Mouse (Mus musculus): Measurements from ENCODE around the gene Catsperd. TPM values are rescaled to one million over a fixed set of nuclear protein-coding genes. Genes with fewer than 3 reads are reported as not detected.

Catsperd gene
- polyA plus RNA-seq (2014; fragmentation: Nextera tagmentation; extraction: Ambion mirVana) = 0.56 and 0.86 TPM in 2 replicates

- Histone ChIP-seq H3K4me1 (replicated peaks; ENCODE audit: control insufficient read depth, insufficient read depth, low read length) (peaks cover 2% of the 10 kb centered on the region; the same call in 1 of the 2 replicates), H3K27ac (ENCODE audit: low read depth, low read length) (no peak within 1 kb of the TSS), H3K4me3 (ENCODE audit: low read depth, low read length) (peak within 1 kb of the TSS; percentile 96), H3K9me3 (ENCODE audit: control insufficient read depth, low read length) (no peaks in the 10 kb centered on the region), H3K27me3 (ENCODE audit: control insufficient read depth, insufficient read depth, low read length) (no peaks in the 10 kb centered on the region), H3K36me3 (ENCODE audit: control insufficient read depth, insufficient read depth, low read length) (no peaks in the 10 kb centered on the region), H3K9ac (ENCODE audit: low read depth, low read length) (peak within 1 kb of the TSS; percentile 82), H3K4me2 (replicated peaks; ENCODE audit: low read depth, low read length) (peak within 1 kb of the TSS; percentile 94)
- ATAC-seq (ENCODE audit: low FRiP score) (peak; percentile 53), DNase-seq (ENCODE audit: low spot score) (peak; percentile 56)
- WGBS = 11% methylated on average over 26 of the region's 26 CpGs
Observed at GRCm38 (mm10) chr17:56627530-56628277, at the start of gene Catsperd. Gene Catsperd (plus strand): TSS chr17:56628143.

GRCm38 (mm10) chr17:56583071-56583470 lies 44.9 kb upstream of the Catsperd start:
- Histone ChIP-seq H3K4me2 (replicated peaks; ENCODE audit: low read depth, low read length) (peak overlapping the region; percentile 51), H3K36me3 (ENCODE audit: control insufficient read depth, insufficient read depth, low read length) (peaks cover 25% of the 10 kb centered on the region), H3K4me1 (replicated peaks; ENCODE audit: control insufficient read depth, insufficient read depth, low read length) (peaks cover 16% of the 10 kb centered on the region), H3K9ac (ENCODE audit: low read depth, low read length) (peak overlapping the region; percentile 82; the same call in 1 of the 2 replicates), H3K27me3 (ENCODE audit: control insufficient read depth, insufficient read depth, low read length) (no peaks in the 10 kb centered on the region), H3K4me3 (ENCODE audit: low read depth, low read length) (peak overlapping the region; percentile 92), H3K9me3 (ENCODE audit: control insufficient read depth, low read length) (no peaks in the 10 kb centered on the region), H3K27ac (ENCODE audit: low read depth, low read length) (no peak overlapping the region)
- 87% methylated on average over 1 of the region's 1 CpGs for WGBS
- no peak for ATAC-seq (ENCODE audit: low FRiP score)
- no peak for DNase-seq (ENCODE audit: low spot score)

GRCm38 (mm10) chr17:56583611-56584256 lies 44.2 kb upstream of the Catsperd start:
- peaks cover 23% of the 10 kb centered on the region for H3K36me3 ChIP-seq (ENCODE audit: control insufficient read depth, insufficient read depth, low read length)
- WGBS = 4% methylated on average over 31 of the region's 33 CpGs

GRCm38 (mm10) chr17:56584257-56585130 lies 43.4 kb upstream of the Catsperd start, which contains the start of the genes Safb2 and Safb:
Gene Safb2 (minus strand): TSS chr17:56584585.
Gene Safb (plus strand): TSS chr17:56584825.
- Histone ChIP-seq H3K36me3 (ENCODE audit: control insufficient read depth, insufficient read depth, low read length) (peaks cover 25% of the 10 kb centered on the region), H3K27me3 (ENCODE audit: control insufficient read depth, insufficient read depth, low read length) (no peaks in the 10 kb centered on the region), H3K27ac (ENCODE audit: low read depth, low read length) (peak within 1 kb of the TSS; percentile 94), H3K4me1 (replicated peaks; ENCODE audit: control insufficient read depth, insufficient read depth, low read length) (peaks cover 16% of the 10 kb centered on the region), H3K9me3 (ENCODE audit: control insufficient read depth, low read length) (no peaks in the 10 kb centered on the region), H3K4me3 (ENCODE audit: low read depth, low read length) (peak within 1 kb of the TSS; percentile 92), H3K4me2 (replicated peaks; ENCODE audit: low read depth, low read length) (peak within 1 kb of the TSS; percentile 69), H3K9ac (ENCODE audit: low read depth, low read length) (peak within 1 kb of the TSS; percentile 91)
- WGBS = under 1% methylated on average over 86 of the region's 101 CpGs
- peak; percentile 99 for DNase-seq (ENCODE audit: low spot score)
- peak; percentile 96 for ATAC-seq (ENCODE audit: low FRiP score)

More at GRCm38 (mm10) chr17:56583611-56584256, 44.2 kb upstream of the Catsperd start:
- DNase-seq (ENCODE audit: low spot score) = no peak
- peak overlapping the region; percentile 51 for H3K4me2 ChIP-seq (replicated peaks; ENCODE audit: low read depth, low read length)
- H3K9ac ChIP-seq (ENCODE audit: low read depth, low read length) = peak overlapping the region; percentile 82
- H3K4me1 ChIP-seq (replicated peaks; ENCODE audit: control insufficient read depth, insufficient read depth, low read length) = peaks cover 16% of the 10 kb centered on the region
- no peak for ATAC-seq (ENCODE audit: low FRiP score)
- H3K27me3 ChIP-seq (ENCODE audit: control insufficient read depth, insufficient read depth, low read length) = no peaks in the 10 kb centered on the region
- H3K27ac ChIP-seq (ENCODE audit: low read depth, low read length) = peak overlapping the region; percentile 88
- peak overlapping the region; percentile 92 for H3K4me3 ChIP-seq (ENCODE audit: low read depth, low read length)
- H3K9me3 ChIP-seq (ENCODE audit: control insufficient read depth, low read length) = no peaks in the 10 kb centered on the region

GRCm38 (mm10) chr17:56585171-56585821 lies 42.6 kb upstream of the Catsperd start:
- Histone ChIP-seq H3K4me3 (ENCODE audit: low read depth, low read length) (peak overlapping the region; percentile 92), H3K9me3 (ENCODE audit: control insufficient read depth, low read length) (no peaks in the 10 kb centered on the region), H3K4me1 (replicated peaks; ENCODE audit: control insufficient read depth, insufficient read depth, low read length) (peaks cover 16% of the 10 kb centered on the region), H3K9ac (ENCODE audit: low read depth, low read length) (peak overlapping the region; percentile 91), H3K27me3 (ENCODE audit: control insufficient read depth, insufficient read depth, low read length) (no peaks in the 10 kb centered on the region), H3K36me3 (ENCODE audit: control insufficient read depth, insufficient read depth, low read length) (peaks cover 27% of the 10 kb centered on the region), H3K27ac (ENCODE audit: low read depth, low read length) (peak overlapping the region; percentile 94), H3K4me2 (replicated peaks; ENCODE audit: low read depth, low read length) (peak overlapping the region; percentile 69)
- DNase-seq (ENCODE audit: low spot score) = peak; percentile 68
- under 1% methylated on average over 61 of the region's 61 CpGs for WGBS
- ATAC-seq (ENCODE audit: low FRiP score) = peak; percentile 44

GRCm38 (mm10) chr17:56587773-56588172 lies 40.2 kb upstream of the Catsperd start:
- peaks cover 28% of the 10 kb centered on the region for H3K36me3 ChIP-seq (ENCODE audit: control insufficient read depth, insufficient read depth, low read length)
- DNase-seq (ENCODE audit: low spot score) (no peak), ATAC-seq (ENCODE audit: low FRiP score) (no peak)
- H3K4me1 ChIP-seq (replicated peaks; ENCODE audit: control insufficient read depth, insufficient read depth, low read length) = peaks cover 16% of the 10 kb centered on the region
- no peaks in the 10 kb centered on the region for H3K27me3 ChIP-seq (ENCODE audit: control insufficient read depth, insufficient read depth, low read length)
- 95% methylated on average over 1 of the region's 1 CpGs for whole genome bisulfite sequencing
- H3K4me2 ChIP-seq (replicated peaks; ENCODE audit: low read depth, low read length) = no peak overlapping the region
- H3K4me3 ChIP-seq (ENCODE audit: low read depth, low read length) = peak overlapping the region; percentile 14; the same call in 1 of the 2 replicates
- H3K27ac ChIP-seq (ENCODE audit: low read depth, low read length) = no peak overlapping the region
- no peak overlapping the region for H3K9ac ChIP-seq (ENCODE audit: low read depth, low read length)
- no peaks in the 10 kb centered on the region for H3K9me3 ChIP-seq (ENCODE audit: control insufficient read depth, low read length)

GRCm38 (mm10) chr17:56588921-56589320 lies 39.0 kb upstream of the Catsperd start:
- Histone ChIP-seq H3K27ac (ENCODE audit: low read depth, low read length) (no peak overlapping the region), H3K4me1 (replicated peaks; ENCODE audit: control insufficient read depth, insufficient read depth, low read length) (peaks cover 10% of the 10 kb centered on the region), H3K9me3 (ENCODE audit: control insufficient read depth, low read length) (no peaks in the 10 kb centered on the region), H3K9ac (ENCODE audit: low read depth, low read length) (no peak overlapping the region), H3K36me3 (ENCODE audit: control insufficient read depth, insufficient read depth, low read length) (peaks cover 34% of the 10 kb centered on the region), H3K4me2 (replicated peaks; ENCODE audit: low read depth, low read length) (no peak overlapping the region), H3K27me3 (ENCODE audit: control insufficient read depth, insufficient read depth, low read length) (no peaks in the 10 kb centered on the region), H3K4me3 (ENCODE audit: low read depth, low read length) (no peak overlapping the region)
- ATAC-seq (ENCODE audit: low FRiP score) = no peak
- 93% methylated on average over 4 of the region's 4 CpGs for WGBS
- DNase-seq (ENCODE audit: low spot score) = no peak

- no peak for DNase-seq (ENCODE audit: low spot score)
- Histone ChIP-seq H3K27ac (ENCODE audit: low read depth, low read length) (no peak overlapping the region), H3K4me2 (replicated peaks; ENCODE audit: low read depth, low read length) (no peak overlapping the region), H3K27me3 (ENCODE audit: control insufficient read depth, insufficient read depth, low read length) (no peaks in the 10 kb centered on the region), H3K9me3 (ENCODE audit: control insufficient read depth, low read length) (no peaks in the 10 kb centered on the region), H3K4me3 (ENCODE audit: low read depth, low read length) (no peak overlapping the region), H3K36me3 (ENCODE audit: control insufficient read depth, insufficient read depth, low read length) (peaks cover 48% of the 10 kb centered on the region), H3K9ac (ENCODE audit: low read depth, low read length) (no peak overlapping the region), H3K4me1 (replicated peaks; ENCODE audit: control insufficient read depth, insufficient read depth, low read length) (no peaks in the 10 kb centered on the region; the same call in 1 of the 2 replicates)
- no peak for ATAC-seq (ENCODE audit: low FRiP score)
Observed at GRCm38 (mm10) chr17:56592553-56592952, 35.4 kb upstream of the Catsperd start.

Measured in hindbrain, embryonic 11.5 days (tissue).